Mouse (Mus musculus) right cerebral cortex, postnatal 10 days (tissue): ENCODE data around the gene Kremen2.

Experiments
- DNase-seq, 2 experiments: peaks; one replicate each; pipeline ENCODE4 v3.0.0; 2021; ENCODE audit warnings: low spot score in 2 of 2

Kremen2 gene

DNA sequence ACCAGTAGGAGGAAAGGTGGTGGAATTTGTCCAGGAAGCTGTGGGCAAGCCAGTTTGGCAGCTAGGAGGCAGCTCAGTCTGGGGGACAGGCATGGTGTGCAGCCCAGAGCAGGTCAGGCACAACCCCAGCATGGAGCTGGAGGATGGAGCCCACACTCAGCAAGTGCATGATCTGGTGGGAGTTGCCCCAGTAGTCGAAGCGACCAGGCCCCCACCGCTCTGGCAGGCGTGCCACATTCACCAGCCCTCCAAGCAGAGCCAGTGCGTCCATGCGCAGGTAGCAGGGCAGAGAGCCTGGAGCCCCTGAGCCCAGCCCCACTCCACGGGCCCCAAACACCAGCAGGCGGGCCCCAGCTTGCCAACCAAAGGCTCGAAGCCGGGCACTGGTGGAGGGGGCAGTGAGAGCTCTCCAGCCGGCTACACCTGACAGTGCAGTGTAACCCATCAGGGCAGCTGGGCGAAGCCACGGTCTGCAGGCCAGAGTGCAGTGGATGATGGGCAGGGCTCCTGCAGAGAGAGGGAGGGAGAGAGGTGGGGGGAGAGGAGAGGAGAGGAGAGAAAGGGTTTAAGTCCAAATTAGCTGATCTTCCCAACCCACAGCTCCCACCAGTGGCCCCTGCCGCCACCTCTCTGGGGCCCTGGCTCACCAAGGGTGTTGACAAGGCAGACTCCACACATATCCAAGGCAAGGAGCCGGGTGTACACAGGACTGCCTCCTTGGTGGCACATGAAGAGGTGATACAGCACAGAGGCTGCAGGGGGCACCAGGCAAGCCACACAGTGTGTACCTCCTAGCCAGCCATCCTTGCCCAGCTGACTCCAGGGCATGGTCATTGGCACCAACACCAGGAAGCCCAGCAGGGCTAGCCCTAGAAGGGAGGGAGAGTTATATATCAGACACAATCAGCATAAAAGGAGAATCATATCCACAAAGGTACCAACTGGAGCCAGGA, 7.9 kb downstream of the Kremen2 start:
- DNase-seq = no peak

DNA sequence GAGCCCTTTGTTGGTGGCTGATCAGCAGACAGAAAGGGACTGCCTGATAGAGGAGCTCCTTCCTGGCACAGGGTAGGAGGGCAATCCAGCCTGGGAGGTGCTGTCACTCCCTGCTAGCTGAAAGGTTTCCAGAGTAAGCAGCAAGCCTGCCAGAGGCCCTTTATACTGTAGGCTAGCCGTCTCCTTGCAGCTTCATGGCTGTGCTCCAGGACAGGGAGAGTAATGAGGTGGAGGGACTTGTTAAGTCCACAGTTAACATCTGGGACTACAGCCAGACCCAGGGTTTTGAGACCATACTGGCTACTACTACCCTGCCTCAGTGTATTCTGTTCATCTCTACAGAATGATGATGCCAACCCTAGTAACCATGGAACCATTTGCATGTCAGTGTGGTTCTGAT, 11.3 kb downstream of the Kremen2 start:
- peak in 1 of 2 experiments; percentile 67 for DNase-seq

DNA sequence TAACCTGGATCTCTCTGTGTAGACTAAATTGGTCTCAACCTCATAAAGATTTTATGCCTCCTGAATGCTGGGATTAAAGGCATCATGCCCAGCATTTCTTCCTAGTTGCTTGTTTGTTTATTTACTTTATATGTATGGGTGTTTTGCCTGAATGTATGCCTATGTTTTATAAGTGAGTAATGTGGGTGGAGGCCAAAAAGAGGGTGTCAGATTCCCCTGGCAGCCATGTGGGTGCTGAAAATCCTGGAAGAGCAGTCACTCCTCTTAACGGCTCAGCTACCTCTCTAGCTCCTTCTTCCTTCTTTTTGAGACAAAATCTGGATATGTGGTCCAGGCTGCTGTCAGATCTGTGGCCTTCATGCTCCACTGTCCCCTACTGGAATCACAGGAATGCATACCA, 15.2 kb downstream of the Kremen2 start:
- DNase-seq = no peak

DNA sequence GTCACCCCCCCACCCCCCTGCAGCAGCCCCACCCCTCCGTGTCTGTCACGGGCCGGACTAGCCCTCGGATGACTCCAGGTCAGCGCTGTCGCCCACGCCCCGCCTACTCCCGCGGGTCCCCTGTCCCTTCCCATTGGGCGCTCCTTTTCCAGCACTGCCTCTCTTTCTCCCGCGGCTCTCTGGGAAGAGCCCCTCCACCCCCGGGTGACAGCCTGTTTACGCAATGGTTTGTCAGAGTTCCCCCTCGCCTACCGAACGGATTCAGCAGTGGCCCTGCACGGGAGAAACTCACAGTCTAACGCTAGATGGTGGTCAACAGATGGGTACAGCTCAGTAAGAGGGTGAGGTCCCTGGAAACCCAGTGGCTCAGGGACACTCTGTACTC, 18.9 kb downstream of the Kremen2 start:
- peak; percentile 77 to 84 for DNase-seq

DNA sequence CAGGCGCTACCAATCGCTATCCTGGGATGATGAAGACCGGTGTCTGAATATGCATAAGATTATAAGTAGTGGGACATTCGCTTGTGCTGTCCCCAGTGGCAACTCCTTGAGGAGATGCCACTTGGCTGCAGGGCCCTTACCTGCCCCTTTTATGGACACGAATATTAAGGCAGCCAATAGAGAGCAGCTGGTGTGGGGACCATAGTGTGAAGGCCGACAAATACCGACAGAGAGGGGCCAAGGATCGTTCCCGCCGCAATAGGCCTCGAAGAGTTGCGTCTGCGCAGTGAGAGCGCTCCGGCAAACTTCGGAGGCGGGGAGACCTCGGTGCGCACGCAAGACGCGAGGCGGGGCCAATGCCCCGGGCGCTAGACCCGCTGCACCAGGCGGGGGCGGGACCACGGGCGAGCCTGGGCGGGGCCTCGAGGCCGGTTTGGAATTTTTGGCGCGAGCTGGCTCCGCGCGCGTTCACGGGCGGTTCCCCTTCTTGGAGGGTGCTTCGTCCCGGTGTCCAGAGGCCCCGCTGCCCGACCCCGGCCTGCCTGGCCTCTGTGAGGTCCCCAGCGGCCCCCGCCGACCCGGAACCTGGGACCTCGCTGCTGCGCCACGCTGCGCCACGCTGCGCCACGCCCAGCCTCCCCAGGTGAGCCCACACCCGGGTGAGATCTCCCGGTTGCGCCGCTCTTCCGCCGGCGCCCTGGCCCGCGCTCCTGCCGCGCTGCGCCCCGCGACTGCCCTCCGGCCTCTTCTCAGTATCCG, 19.5 kb downstream of the Kremen2 start, which contains the start of gene Pkmyt1:
TSS of gene Pkmyt1 (plus strand) at position 338 of the 759 bp plus-strand sequence.
- peak; percentile 95 to 96 for DNase-seq

DNA sequence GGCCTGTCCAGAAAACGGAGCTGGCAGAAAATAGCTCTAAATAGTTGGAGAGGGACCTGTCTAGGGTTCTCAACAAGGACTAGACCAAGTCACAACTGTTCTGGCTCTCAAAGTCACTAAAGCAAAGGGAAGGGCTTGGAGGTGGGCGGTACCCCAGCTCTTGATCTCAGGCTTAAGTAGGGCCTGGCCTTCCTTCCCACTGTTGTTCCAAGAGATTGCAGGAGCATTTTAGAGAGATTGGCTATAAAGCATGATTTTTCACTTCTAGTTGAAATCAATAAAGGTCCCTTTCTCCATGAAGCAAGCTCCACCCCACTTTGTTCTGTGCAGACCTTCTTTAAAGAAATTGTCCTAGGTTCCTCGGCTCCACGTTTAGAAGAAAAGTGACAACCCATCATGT, 20.2 kb downstream of the Kremen2 start:
- no peak for DNase-seq

DNA sequence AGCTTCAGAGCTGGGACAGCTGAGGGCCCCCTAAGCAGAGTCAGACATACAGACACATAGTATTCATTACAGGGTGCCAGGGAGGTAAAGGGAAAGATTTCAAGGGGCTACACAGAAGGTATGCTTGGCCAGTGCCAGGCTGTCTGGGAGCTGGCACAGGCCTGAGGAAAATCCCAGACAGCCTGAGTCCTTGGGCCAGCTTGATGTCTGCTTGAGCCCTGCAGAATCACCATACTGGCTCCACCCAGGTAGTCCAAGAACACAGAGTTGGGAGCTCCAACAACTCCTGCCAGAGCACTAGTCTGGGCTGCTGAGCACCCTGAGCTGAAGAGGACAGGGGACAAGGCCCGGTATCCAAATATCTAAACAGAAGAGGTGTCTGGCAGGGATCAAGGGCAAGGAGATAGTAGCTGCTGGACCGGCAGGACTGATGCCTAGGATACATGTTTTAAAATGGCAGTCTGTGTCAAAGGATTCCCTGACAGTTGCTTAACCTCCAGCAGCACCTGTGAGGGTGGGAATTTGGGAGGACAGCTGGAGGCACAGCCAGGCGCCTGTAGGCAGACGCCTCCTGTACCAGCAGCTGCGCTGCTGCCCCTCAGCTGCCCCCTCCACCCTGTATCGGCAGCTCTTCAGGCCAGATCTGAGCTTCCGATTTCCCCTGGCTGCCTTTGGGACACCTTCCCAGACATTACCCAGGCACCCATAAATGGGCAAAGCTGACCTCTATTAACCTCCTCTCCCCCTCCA, 23.1 kb downstream of the Kremen2 start, which contains the start of gene 1520401A03Rik:
TSS of gene 1520401A03Rik (minus strand) at position 408 of the 750 bp plus-strand sequence.
- no peak for DNase-seq

DNA sequence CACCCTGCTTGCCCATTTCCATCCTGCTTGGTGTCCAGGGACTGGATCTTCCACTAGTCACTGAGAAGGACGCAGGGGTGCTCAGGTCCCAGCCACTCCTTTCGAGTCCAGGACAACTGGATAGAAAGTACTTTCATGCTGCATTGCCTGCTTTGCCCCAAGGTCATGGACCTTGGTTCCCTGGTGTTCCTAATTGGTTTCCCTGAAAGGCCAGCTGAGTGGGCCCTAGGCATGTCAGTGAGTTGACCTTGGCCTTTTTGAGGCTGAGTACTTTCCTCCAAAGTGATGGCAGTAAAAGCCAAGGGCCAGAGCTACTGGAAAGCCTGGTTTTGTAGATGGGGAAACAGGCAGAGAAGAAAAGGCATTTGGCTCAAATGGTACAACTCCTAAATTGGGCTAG, 23.7 kb downstream of the Kremen2 start:
- no peak for DNase-seq

DNA sequence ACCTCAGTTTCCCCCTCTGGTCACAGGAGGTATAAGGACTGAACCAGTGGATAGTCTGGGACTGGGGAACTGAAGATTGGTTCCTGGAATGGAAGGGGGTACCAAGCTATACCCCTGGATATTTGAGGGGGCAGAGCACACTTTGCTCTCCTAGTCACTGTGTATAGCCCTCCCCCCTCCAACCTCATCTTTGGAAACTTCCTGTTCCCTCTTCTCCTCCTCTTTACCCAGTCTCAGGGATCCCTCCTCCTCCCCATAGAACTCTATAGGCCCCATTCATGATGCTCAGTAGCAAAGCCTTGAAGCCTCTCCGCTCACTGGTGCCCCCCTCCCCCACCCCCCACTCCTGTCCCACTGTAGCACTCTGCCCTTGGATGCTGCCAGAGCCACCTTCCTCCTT, 26.2 kb downstream of the Kremen2 start:
- no peak for DNase-seq

DNA sequence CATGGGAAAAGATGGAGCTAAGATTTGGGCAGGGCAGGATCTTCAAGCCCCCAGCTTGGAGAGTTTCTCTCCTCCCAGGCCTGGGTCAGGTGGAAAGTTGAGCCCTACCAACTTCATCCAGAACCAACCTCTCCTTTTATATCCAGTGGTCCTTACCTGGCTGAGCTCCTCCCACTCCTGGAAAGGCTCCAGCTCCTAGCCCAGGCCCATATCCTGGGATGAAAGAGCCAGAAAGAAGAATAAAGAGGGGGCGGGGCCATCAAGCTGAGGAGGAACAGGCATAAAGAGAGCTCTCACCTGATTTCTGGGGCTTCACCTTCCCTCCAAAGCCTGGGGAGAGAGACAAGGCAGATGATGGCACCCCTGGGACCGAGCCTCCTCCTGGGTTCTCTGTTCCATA, 28.6 kb downstream of the Kremen2 start:
- no peak for DNase-seq

DNA sequence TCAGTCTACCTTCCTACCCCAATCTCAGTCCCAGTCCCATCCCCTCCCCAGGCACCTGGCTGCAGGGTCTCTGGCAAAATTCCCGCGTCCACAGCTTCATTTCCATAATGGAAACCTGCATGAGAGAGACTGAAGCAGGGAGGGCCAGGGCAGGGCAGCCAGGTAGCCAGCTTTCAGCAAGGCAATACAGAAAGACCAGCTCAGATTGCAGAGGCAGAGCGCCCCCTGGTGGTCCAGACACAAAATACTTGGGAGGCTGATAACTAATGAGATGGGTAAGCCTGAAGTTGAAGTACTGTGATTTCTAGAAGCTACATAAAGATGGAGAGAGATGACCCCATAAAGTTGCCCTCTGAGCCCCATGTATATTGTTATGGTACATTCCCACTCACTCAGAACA, 39.4 kb downstream of the Kremen2 start:
- peak; percentile 79 to 84 for DNase-seq

DNA sequence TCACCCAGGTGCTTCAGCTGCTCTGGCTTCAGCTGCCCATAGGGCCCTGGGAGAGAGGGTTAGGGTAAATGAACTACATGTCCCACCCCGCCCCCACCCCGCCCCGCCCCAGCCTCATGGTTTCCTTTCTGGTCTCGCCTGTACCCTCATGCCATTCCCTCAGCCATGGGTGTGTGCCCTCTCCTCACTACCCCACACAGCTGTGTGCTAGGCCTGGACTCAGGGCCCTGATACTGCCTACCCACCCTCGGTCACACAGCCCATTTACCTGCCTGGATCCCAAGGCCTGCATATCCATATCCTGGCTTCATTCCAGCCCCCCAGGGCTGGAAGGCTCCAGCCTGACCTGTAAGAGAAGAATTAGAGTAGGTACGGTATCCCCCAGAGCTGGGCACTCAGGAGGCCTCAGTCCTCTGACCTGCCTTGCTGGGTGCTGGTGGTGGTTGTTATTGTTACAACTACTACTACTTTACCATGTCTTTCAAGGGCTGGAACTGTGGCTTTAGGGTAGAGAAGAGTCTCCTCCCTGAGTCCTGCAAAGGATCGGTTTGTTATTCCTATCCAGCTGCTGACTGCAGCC, 40.0 kb downstream of the Kremen2 start:
- DNase-seq = no peak

DNA sequence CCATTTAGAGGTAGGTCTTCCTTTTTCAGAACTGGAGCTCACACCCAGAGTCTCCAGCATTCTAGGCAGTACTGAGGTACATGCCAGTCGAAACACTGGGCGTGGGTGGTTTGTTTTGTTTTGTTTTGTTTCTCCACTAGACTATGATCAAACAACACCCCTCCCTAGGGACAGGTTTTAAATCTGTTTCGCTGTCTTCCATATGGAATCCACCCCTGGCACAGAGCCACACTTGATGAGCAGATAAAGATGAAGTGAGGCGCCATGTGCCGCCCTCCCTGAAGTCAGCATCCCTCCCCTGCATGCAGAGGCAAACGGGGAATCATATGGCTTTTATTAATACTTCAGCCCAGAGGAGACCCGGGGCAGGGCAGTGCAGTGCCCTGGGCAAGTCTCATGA, 40.9 kb downstream of the Kremen2 start:
- DNase-seq = peak; percentile 61 to 68

DNA sequence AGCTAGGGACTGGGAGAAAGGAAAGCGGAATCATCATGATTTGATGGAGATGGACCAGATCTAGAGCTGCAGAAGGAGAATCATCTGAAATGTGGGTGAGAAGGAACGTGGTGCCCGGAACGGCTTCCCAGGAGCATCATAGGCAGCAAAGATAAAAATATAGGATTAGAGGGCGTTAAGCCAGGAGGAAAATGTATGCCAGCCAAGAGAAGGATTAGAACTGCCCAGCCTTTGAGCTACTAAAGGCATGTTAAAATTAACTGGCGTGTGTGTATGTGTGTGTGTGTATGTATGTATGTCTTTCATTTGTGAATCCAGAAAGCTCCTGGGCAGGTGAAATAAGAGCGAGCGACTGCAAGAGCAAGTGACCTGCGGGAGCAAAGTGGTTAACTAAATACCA, 42.3 kb downstream of the Kremen2 start:
- DNase-seq = peak; percentile 34 to 42

DNA sequence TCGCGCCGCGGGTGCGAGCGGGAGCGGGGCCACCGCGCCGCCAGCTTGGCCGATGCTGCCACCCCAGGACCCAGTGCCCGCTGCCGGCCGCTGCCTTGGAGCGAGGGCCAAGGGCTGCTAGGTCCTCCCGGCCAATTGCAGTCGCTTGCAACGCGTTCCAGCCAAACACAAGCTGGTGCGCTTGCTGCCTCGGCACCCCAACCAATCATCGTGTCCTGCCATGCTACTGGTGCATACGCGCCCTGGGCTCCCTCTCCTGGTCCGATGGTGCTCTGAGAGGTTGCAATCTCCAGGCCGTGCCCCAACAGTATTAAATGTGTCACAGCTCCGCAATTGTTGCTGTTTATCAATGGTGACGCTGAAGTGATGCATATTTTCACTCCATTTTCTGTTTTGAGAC, 45.6 kb downstream of the Kremen2 start:
- peak; percentile 95 to 96 for DNase-seq

DNA sequence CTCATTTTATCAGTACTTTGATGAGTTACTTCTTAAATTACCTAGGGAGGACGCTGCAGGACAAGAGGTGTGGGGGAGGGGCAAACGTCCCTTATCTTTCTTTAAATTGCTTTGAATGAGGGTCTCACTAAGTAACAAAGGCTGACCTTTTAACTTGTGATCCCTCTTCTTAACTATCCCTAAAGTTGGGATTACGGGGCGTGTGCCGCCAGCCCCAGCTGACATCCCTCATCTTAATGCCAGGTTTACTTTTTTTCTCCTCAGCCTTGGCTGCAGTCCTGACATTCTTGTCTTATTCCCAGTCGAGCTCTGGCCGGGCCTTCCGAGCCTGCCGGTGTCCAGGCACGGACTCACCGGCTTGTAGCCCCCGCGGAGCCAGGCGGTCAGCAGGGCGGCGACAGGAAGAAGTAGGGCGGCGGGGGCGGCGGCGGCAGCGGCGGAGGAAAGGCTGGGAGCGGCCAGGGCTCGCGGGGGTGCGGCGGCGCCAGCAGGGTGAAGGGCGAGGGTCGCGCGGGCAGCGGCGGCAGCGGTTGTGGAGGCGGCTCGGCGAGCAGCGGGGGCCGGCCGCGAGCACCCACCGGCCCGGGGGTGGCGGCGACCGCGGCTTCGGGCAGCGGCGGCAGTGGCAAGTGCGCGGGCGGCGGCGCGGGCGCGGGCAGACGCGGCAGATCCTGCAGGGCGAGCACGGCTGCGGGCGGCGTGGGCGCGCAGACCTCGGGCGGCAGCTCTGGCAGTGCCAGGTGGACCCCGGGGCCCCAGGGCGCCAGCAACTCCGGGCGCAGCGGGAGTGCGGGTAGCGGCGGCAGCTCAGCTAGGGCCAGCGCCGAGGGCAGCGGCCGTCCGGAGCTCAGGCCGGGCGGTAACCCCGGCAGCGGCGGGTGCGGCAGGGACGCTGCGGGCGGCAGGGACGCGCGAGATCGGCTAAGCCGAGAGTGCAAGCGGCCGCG, 46.2 kb downstream of the Kremen2 start:
- peak in 1 of 2 experiments; percentile 37 for DNase-seq

DNA sequence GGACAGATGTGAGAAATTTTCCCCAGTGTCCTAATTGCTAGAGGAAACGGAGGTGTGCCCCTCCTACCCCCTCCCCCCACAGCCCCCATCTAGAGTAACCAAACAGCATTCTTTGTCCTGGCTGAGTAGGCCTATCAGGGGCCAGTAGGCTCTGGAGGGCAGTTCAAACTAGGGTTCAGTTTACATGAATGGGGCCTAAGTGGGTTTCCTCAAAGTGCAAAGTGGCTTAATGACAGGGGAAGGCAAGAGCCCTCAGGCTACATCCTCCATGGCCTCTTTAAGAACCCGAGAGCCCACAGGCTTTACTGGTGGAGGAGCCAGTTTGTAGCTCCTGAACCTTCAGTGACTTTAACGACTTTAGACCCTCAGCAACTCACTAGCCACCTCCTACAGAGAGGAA, 49.8 kb downstream of the Kremen2 start:
- DNase-seq = no peak

DNA sequence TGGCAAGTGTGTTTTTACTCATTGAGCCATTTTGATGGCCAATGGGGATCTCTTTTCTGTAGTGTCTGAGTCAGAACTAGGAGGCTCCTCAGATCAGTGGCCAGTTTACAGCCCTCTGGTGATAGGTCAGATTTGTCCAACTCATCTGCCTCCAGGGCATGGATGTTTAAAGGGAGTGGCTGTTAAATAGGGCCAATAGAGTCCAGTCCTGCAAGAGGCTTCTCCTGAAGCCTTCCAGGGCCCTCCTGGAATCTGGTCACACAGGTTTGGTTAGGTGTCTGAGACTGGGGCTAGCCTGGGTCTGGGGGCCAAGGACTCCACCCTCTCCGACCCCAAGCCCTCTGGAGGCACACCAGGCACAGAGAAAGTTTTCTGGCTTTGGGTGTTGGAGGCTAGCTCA, 51.1 kb downstream of the Kremen2 start:
- no peak for DNase-seq
